Mouse (Mus musculus) layer of hippocampus, adult 11-12 months (tissue): ENCODE data around the gene Ubqln4.
A peak's percentile ranks its signal among the peaks of the same experiment; 100 is the strongest.
"Not testable (repeated sequence)": the region's sequence is repeated elsewhere in the genome, so short reads cannot be mapped to it uniquely, and the experiment has no call there.

ENCODE experiments used
- DNase-seq: peaks from one replicate; pipeline ENCODE4 v3.0.0; 2022; ENCODE audit warnings: low spot score

Gene Ubqln4

GRCm38 (mm10) chr3:88567892-88568291 lies 14.3 kb downstream of the Ubqln4 start:
- DNase-seq = no peak

DNA sequence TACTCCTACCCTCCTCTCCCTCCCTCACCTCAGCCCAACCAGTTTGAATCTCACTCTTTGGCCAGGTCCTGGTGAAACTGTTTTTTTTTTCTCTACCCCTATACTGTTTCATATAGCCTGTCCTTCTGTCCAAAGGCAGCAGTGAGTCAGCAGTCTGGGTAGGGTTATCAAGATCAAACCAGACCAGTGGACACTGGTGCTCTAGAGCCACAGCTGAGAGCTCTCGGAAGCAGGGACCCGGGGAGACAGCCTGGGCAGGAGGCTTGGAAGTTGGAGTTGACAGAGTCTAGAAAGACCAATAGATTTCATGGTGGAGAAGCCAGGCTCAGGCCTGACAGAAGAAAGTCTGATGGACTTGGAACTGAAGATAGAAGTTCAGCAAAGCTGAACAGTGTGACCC lies 15.1 kb downstream of the Ubqln4 start:
- no peak for DNase-seq

DNA sequence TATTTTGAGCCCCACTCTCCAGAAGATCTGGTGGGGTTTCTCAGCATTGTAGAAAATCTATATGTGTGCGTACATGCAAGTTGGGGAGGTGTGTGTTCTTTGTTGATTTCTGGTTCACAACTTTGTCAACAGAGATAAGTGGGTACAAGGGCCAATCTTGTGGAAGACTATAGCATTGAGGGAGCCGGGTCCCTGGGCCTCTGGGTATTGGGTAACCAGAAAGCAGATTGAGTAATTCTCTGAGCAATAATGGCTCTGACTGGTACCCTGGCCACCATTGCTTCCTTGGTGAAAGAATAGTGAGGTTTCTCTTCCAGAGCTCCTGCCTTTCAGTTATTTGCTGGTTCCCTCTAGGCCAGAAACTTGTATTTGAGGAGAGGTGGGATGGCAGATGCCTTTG lies 15.5 kb downstream of the Ubqln4 start:
- no peak for DNase-seq

DNA sequence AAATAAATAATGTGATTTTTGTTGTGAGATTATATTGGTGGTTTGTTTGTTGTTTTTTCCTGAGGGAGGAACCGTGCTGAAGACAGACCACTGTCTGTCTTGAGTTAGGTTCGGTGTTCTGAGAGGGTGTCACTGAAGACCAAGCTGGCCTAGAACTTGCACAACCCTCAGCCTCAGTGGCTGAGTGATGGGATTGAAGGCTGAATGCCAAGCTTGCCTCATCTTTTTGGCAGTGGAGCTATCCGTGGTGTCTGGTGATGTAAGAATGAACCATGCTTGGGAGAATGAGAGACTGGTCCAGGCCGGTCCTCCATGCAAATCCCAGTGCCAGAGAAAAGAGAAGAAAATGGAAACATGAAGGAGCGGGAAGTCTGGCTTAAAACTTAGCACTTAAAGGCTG lies 16.1 kb downstream of the Ubqln4 start:
- DNase-seq = no peak

DNA sequence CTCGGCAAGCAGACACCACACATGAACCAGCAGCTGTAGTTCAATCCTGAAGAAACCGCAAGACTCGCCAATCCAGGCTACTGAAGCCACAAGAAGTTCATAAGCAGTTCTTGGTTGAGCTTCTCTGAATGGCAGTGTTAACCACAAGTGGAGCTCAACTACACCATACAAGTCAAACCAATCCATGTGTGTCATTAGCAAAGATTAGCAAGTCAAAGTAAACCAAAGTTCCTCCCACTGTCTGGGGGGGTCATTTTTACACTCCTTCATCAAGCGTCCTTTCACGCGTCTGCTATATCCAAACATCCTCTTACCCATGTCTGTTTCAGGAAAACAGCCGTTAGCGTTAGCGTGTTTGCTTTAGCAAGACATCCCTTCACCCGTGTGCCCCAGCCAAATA lies 16.8 kb downstream of the Ubqln4 start:
- DNase-seq = no peak

DNA sequence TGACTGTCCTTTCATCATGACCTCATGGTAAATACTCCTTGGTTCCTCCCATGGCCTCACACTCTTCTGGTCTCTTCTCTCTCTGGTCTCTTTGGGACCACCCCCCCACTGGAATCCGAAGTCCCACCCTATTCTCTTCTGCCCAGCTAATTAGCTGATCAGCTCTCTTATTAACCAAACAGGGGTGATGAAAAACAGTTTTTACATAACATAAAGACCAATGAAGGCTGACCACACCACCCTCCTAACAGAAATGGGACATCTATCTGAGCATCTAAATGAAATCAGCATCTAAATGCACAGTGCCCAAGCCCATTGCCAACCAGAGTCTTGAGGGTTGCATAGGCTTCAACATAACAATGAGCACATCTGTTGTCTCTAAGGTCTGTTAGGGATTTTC lies 18.3 kb downstream of the Ubqln4 start:
- no peak for DNase-seq

- DNase-seq = no peak
Measured at GRCm38 (mm10) chr3:88572835-88573234, 19.3 kb downstream of the Ubqln4 start.

GRCm38 (mm10) chr3:88573810-88574209 lies 20.3 kb downstream of the Ubqln4 start:
- DNase-seq = no peak

GRCm38 (mm10) chr3:88575540-88575939 lies 22.0 kb downstream of the Ubqln4 start, which contains the start of gene Ssr2:
Gene Ssr2 (plus strand): TSS chr3:88575876.
- DNase-seq = no peak

- DNase-seq = not testable (repeated sequence)
Measured at GRCm38 (mm10) chr3:88577846-88578245, 24.3 kb downstream of the Ubqln4 start.

GRCm38 (mm10) chr3:88578498-88579424 lies 25.2 kb downstream of the Ubqln4 start:
- no peak for DNase-seq

DNA sequence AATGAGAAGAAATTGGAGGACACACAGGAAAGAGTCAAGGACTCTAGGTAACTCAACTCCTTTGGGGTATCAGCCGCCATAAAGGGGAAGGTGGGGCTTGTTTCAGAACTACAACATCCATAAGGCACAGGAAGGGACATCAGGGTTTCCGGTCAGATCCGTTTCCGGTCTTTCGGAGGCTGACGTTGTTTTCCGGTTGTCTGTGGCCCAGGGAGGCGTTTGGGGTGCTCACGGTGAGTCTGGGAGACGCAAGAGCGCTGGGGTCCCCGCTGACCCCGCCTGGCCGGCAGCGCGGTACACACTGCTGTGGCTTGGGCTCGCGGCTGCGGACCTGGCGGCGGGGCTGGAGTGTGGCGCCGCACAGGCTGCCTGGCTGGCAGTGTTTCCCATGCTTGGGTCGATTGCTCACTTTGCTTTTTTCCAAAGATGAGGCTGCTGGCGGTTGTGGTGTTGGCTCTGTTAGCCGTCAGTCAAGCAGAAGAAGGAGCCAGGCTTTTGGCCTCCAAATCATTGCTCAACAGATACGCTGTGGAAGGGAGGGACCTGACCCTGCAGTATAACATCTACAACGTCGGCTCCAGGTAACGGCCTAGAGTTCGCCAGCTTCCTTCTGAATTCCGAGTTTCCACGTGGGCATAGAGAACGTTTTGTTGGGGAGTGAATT lies 26.0 kb downstream of the Ubqln4 start:
- DNase-seq = peak; percentile 87

DNA sequence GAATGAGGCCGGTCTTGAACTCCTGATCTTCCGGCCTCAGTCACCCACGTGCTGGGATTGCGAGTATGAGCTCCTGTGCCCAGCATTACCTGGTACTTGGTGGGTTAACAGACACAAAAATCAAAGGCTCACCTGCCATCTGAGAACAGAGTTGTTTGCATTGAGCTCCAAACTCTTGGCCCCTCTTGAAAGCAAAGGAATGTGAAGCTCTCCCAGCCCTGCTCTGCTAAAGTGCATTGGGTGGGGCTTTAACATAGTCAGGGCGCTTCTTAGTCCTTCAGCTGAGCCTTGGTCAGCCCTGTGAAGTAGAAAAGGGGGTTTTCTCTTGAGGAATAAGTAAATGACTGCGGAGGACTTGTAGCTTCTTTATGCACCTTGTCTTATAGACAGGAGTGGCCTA lies 32.2 kb downstream of the Ubqln4 start:
- no peak for DNase-seq

GRCm38 (mm10) chr3:88586640-88587039 lies 33.1 kb downstream of the Ubqln4 start:
- DNase-seq = no peak

GRCm38 (mm10) chr3:88590246-88590645 lies 36.7 kb downstream of the Ubqln4 start:
- DNase-seq = no peak

GRCm38 (mm10) chr3:88591044-88591443 lies 37.5 kb downstream of the Ubqln4 start:
- DNase-seq = no peak

GRCm38 (mm10) chr3:88591950-88592731 lies 38.6 kb downstream of the Ubqln4 start:
- peak; percentile 63 for DNase-seq

- no peak for DNase-seq
Measured at GRCm38 (mm10) chr3:88592942-88593576, 39.5 kb downstream of the Ubqln4 start.

GRCm38 (mm10) chr3:88593893-88594580 lies 40.5 kb downstream of the Ubqln4 start:
- no peak for DNase-seq

DNA sequence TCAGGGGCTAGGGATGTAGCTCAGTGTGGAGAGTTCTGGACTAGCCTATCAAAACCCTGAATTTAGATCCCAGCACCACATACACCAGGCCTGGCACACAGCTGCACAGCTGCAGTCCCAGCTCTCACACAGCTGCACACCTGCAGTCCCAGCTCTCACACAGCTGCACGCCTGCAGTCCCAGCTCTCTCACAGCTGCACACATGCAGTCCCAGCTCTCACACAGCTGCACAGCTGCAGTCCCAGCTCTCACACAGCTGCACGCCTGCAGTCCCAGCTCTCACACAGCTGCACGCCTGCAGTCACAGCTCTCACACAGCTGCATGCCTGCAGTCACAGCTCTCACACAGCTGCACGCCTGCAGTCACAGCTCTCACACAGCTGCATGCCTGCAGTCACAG lies 43.0 kb downstream of the Ubqln4 start:
- not testable (repeated sequence) for DNase-seq

GRCm38 (mm10) chr3:88602466-88602865 lies 48.9 kb downstream of the Ubqln4 start:
- DNase-seq = no peak
